Mouse (Mus musculus) small intestine, adult 2 months (tissue): ENCODE measurements around the gene Gorasp1. TPM values are rescaled to one million over a fixed set of nuclear protein-coding genes. Genes with fewer than 3 reads are reported as not detected.

Experiments
- H3K27ac ChIP-seq: fragments of 200-500 bp; 2 replicates; pipeline ENCODE4 v1.5.1; 2012; ENCODE audit warnings: low read depth, low read length, control low read depth, inconsistent platforms; ENCODE audit not compliant: insufficient read depth
- H3K27me3 ChIP-seq: fragments of 200-500 bp; 2 replicates; pipeline ENCODE4 v1.6.1; 2012; ENCODE audit warnings: mild to moderate bottlenecking, moderate library complexity, low read length, inconsistent platforms; ENCODE audit not compliant: control insufficient read depth, insufficient read depth
- H3K36me3 ChIP-seq: fragments of 200-500 bp; 2 replicates; pipeline ENCODE4 v1.6.1; 2012; ENCODE audit warnings: mild to moderate bottlenecking, low read length, control low read depth, inconsistent platforms; ENCODE audit not compliant: control insufficient read depth, insufficient read depth
- H3K4me1 ChIP-seq: fragments of 200-500 bp; 2 replicates; pipeline ENCODE4 v1.6.1; 2012; ENCODE audit warnings: low read length, inconsistent platforms, mixed read lengths; ENCODE audit not compliant: control insufficient read depth, insufficient read depth, insufficient read length
- H3K4me3 ChIP-seq: fragments of 200-500 bp; 2 replicates; pipeline ENCODE4 v1.5.1; 2012; ENCODE audit warnings: low read depth, mild to moderate bottlenecking, control low read depth, inconsistent platforms, low read length, moderate library complexity
- CTCF ChIP-seq: fragments of 200-500 bp; IDR thresholded peaks from 2 replicates; pipeline ENCODE4 v1.5.1; 2012; ENCODE audit warnings: low read depth, mild to moderate bottlenecking, control low read depth, inconsistent platforms, low read length, moderate library complexity, mixed read lengths; ENCODE audit not compliant: insufficient replicate concordance, insufficient read length; ENCODE audit errors: extremely low read depth
- POLR2A ChIP-seq: fragments of 200-500 bp; IDR thresholded peaks from 2 replicates; pipeline ENCODE4 v1.6.1; 2012; ENCODE audit warnings: low read depth, mild to moderate bottlenecking, control low read depth, inconsistent platforms, low read length, moderate library complexity
- WGBS: fragments of 180-500 bp; shearing (Covaris S2); methylation state at CpG from one replicate; pipeline ENCODE4 v1.1.7; 2018; 5-methylcytosine and 5-hydroxymethylcytosine counted together
- polyA plus RNA-seq: library from polyadenylated mRNA; depleted of rRNA; stranded (reverse); fragments of >200 nt; gene quantifications from 2 replicates; pipeline ENCODE4 v1.2.3, GENCODE M21; 2012

Gorasp1 gene
- polyA plus RNA-seq, 1 experiment, result 11.7 TPM

DNA sequence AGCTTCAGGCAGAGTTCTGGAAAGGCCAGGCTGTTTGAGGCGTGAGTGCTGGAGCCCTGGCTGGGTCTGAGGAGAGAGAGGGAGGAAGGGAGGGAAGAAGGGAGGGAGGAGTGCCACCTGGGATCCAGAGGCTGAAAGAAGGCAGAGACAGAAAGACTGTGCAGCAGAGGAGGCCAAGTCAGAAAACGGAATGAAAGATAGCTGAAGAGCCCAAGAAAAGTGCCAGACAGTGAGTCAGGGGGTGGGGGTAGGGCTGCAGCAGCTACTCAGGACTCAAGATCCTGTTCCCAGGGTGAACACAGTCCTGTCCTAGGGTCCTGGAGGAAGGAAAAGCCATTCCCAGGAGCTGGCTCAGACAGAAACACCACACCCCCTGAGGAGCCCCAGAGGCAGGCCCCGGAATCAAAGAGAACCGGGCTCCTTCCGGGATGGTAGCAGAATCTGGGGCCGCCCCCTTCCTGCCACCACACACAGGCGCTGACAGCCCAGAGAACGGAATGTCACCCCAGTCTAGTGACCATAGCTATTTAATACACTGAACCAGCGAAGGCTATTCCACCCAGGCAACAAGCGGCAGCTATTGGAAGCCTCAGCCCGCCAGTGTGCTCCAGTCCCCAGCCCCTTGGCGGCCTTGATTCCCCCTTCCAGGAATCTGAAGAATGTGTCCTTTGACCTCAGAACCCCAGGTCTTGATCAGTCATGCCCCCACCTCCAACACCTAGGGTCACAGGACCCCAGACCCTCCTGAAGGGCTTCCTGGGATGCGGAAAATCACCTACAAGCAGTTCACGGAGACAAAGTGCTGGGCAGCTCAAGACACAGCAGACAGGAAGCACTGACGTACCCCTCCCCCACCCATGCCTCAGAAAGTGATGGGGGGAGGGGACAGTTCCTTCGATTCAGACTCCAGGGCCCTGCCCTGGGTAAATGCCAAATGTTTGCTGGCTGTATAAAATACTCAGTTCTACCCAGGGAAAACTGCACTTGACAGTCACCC, 44.1 kb upstream of the Gorasp1 start:
- H3K4me1 ChIP-seq, result peaks cover 36% of the 10 kb centered on the region
- peak overlapping the region; percentile 65 for H3K4me3 ChIP-seq
- H3K27me3 ChIP-seq, result no peaks in the 10 kb centered on the region
- WGBS, result 4% methylated on average over 16 of the region's 16 CpGs
- no peaks in the 10 kb centered on the region for H3K36me3 ChIP-seq
- TF ChIP-seq CTCF (no peak), POLR2A (peak; percentile 28; the same call in 1 of the 2 replicates)
- peak overlapping the region; percentile 95 for H3K27ac ChIP-seq

DNA sequence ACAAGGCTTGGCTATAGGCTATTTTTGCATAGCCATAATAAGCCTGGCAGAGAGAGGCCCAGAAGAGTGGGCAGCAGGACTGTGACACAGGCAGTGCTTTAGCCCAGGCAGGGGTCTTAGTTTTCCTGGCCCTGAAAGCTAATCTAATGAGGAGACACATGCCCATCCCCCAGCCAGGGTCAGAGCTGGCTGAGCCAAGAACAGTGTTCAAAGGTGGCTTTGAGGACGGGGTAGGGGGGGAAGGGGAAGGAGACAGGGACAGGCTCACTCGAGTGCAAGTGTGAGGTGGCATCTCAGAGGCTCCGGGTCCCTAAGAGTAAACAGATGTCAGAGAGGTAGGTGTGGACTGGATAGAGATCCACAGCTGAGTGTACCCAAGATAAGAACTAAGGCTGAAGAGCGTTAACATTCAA, 43.4 kb upstream of the Gorasp1 start:
- no peak for TF ChIP-seq CTCF
- Histone ChIP-seq H3K27me3 (no peaks in the 10 kb centered on the region), H3K4me3 (peak overlapping the region; percentile 65), H3K27ac (peak overlapping the region; percentile 95), H3K36me3 (no peaks in the 10 kb centered on the region), H3K4me1 (peaks cover 36% of the 10 kb centered on the region)
- WGBS, result 4% methylated on average over 4 of the region's 4 CpGs

DNA sequence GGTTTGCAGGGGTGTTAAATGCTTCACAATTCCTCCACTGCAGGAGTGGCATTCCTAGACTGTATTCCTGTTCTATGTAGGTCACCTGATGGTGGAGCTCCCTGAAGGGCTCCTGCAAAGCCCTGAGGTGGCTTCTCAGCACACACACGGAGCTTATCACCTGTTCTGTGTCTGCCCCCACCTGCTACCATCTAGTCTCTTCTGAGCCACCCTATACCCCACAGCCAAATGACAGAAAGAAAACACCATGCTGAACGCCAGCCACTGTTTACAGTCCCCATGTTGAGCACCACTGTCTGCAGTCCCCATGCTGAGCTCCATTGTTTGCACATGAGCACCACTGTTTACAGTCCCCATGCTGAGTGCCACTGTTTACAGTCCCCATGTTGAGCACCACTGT, 42.4 kb upstream of the Gorasp1 start:
- Histone ChIP-seq H3K36me3 (no peaks in the 10 kb centered on the region), H3K4me3 (no peak overlapping the region), H3K27me3 (no peaks in the 10 kb centered on the region), H3K27ac (no peak overlapping the region), H3K4me1 (peaks cover 36% of the 10 kb centered on the region)
- TF ChIP-seq CTCF (no peak), POLR2A (no peak)
- WGBS, result 70% methylated on average over 2 of the region's 2 CpGs

DNA sequence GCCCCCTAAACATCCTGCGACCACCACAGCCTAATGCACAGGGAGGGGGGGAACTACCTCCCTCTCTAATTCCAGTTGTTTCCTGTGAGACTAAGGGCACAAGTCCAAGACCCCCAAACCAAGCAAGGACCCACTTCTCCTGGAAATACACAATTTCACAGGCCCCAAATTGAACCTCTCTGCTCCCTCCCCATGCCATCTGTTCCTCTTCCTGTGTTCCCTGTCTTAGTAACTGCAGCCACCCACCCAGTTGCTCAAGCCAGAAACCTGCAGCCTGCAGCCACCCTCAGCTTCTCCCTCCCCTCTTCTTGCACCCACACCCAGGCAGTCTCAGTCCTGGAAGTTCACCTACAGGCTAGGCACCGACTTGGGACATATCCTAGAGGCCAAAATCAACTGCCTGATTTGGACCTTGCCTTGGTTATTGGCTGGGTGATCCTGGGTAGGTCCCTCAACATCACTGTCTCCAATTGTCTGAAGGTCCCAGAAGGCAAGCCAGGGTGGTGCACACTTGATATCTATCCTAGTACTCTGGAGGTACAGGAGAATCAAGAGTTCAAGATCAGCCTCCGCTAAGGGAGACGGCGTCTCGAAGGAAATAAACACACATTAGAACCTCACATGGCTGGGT, 41.6 kb upstream of the Gorasp1 start:
- TF ChIP-seq POLR2A, result no peak
- no peak for TF ChIP-seq CTCF
- Histone ChIP-seq H3K4me3 (no peak overlapping the region), H3K36me3 (peaks cover 3% of the 10 kb centered on the region), H3K27ac (peak overlapping the region; percentile 7; the same call in 1 of the 2 replicates), H3K4me1 (peaks cover 31% of the 10 kb centered on the region), H3K27me3 (no peaks in the 10 kb centered on the region)
- 78% methylated on average over 6 of the region's 6 CpGs for WGBS

DNA sequence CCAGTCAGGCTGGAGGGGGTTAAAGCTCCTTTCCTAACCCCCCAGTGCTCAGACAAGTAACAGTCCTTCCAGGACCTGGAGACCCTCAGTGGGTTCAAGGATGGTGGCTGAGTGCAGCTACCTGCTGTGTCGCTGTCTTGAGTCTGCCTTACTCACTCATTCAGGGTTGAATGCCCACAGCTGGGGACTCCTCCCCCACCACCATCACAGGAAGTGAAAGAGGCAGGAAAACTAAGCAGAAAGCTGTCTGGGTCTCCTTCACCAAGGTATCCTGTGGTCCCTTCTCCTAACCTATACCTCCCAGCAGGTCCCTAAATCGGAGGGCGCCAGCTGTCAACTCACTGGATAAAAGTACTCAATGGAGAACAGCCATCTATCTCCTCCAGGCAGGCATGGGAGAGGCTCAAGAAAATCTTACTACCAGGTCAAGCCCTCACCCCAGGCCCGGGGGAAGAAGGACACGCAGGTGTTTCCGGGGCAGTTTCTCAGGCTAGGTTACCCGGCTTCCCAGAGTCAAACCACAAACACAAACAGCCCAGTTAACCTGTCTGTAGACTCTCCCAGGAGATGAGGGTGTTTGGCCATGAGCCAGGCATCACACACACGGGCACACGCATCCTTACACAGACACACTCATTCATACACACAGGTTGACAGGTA, 40.9 kb upstream of the Gorasp1 start:
- Histone ChIP-seq H3K27ac (no peak overlapping the region; the same call in none of the 2 replicates), H3K36me3 (peaks cover 10% of the 10 kb centered on the region), H3K4me1 (peaks cover 30% of the 10 kb centered on the region), H3K27me3 (no peaks in the 10 kb centered on the region), H3K4me3 (peak overlapping the region; percentile 32; the same call in 1 of the 2 replicates)
- WGBS, result 69% methylated on average over 9 of the region's 9 CpGs
- TF ChIP-seq CTCF (no peak), POLR2A (no peak)

DNA sequence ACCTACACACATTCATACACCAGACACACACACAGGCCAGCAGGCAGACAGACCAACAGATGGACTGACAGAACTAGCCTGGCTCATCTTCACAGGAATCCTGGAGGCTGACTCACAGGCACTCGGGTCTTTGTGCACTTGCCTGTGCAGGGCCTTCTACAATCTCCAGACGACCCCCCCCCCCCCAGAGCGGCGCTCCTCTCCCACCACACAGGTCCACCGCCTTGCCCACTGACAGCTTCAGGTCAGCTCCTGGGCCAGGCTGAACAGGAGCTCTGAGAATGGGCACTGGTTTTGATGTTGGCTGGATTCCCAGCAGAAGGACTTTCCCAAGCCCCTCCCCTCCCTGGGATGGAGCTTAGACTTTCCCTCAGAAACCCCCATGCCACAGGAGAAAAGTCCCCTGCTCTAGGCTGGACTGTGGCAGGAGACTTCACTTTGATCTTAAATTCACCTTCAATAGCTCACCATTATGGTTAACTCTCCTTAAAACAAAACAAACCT, 40.2 kb upstream of the Gorasp1 start:
- Histone ChIP-seq H3K4me1 (peaks cover 27% of the 10 kb centered on the region), H3K27ac (peak overlapping the region; percentile 15; the same call in 1 of the 2 replicates), H3K27me3 (no peaks in the 10 kb centered on the region), H3K4me3 (peak overlapping the region; percentile 21), H3K36me3 (peaks cover 16% of the 10 kb centered on the region)
- 28% methylated on average over 5 of the region's 5 CpGs for WGBS
- TF ChIP-seq CTCF (no peak), POLR2A (no peak)
